Mouse (Mus musculus) megakaryocyte, embryonic 14.5 days (primary cell): ENCODE measurements around the gene Lcorl.

Source experiments
- FLI1 ChIP-seq: IDR thresholded peaks from 2 replicates; pipeline ENCODE4 v1.6.1; 2012; ENCODE audit warnings: low read length, inconsistent platforms, mixed read lengths
- GATA1 ChIP-seq: IDR thresholded peaks from 3 replicates; pipeline ENCODE4 v1.6.1; 2012; ENCODE audit warnings: mixed read lengths, low read length, inconsistent platforms, borderline replicate concordance

DNA sequence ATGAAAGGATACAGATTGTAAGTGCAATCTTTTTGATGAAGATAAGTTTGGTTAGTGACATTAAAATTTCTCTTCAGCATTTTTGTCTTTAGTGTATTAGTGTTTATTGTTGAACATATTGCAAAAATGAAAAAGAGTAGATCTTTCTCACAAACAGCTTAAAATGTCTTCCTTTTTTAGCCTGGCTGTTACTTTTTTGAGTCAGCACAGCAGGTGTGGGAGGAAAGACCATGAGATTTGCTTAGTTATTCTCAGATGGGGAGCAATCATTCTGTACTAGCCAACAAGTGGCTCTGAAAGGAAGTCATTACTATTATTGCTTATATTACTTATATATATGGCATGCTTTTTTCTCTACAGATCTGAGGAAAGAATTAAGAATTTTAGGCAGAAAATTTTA lies 177.5 kb downstream of the Lcorl start:
- TF ChIP-seq GATA1, result no peak
- no peak for TF ChIP-seq FLI1
